Mouse (Mus musculus) T-helper 1 cell (primary cell): ENCODE results near the gene Ntm.

Experiments
- in situ Hi-C: fragments of 300-600 bp; cut with MboI, MseI; formaldehyde crosslinking; loops from one replicate; pipeline ENCODE4 v1.15.1; 2025; ENCODE audit warnings: high pct_unique_total_duplicates

Gene Ntm

DNA sequence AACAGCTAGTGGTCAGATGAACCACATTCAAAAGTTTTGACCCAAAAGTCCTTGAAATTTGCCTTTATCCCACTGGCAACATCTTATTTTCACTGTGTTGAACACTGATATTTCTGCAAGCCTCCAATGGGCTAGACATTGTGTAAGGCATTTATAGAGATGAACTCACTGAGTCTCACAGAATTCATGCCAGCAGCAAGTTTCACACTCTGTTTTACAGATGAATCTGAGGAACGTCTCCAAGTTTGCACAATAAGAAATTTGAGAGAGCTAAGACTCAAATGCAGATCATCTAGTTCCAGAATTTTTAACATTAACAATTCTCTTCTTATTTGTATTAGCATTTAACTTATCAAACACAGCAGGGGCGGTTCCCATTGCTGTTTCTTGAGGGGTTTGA is 203.9 kb downstream of the Ntm start:
- in situ Hi-C loops = no loop called here

DNA sequence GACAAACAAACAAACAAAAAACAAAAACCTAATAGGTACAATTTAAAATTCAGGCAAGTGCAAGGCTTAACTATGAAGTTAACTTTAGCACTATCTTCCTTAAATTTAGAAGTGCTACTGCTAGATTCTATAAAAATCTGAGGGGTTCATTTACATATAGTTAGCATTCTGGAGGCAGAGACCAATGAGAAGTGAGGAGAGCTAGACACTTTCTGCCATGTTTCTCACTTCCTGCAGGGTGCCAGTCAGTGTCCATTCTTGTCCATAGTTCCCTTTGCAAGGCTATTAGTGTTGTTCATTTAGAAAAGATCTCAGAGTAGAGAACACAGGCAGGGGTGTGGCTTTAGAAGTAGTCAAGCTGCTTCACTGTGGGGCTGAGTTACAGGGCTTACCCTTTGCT is 208.6 kb downstream of the Ntm start:
- in situ Hi-C loops = no loop called here

DNA sequence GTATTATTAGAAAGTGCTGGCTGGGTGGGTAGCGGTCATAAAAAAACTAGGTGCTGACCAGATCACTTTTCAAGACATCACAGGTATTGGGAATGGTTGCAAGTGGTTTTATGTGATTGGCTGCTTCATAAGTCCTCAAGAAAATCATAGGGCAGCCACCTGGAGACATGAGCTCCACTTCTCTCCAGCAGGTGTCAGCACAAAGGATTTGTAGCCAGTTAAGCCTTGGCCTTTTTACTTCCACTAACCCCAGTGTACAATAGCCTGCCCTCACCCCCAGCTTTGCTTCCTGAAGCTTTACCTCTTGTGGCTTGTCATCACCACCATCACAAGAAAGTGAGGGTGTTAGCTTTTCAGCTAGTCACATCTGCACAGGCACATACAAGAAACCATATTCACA is 211.5 kb downstream of the Ntm start:
- in situ Hi-C loops = no loop called here

DNA sequence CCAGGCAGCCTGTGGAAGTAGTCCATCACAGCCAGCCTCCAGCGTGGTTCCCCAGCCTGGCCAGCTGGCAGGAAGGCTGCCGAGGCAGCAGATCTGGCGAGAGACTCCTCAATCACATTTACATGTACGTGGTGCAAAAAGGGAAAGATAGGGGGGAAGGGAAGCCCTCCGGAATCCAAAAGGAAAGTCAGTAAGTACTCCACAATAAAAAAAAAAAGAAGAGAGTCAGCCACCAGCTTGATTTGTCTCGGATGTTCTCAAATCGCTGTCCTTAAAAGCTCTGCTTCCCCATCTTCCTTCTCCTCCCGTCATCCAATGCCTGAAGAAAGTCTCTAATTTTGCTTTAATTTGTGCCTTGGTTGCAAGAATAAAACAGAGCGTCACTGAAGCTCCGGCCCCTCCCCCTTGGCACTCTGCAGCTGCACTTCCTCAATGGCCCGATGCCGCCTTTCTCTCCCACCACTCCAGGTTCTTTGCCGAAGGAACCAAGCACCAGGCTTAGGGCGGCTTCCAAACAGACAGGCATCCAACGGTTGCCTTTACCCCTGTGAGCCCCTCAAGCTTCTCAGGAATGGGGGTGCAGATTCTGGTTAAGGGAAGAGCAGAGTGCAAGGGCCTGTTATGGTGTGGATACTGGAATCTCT is 212.4 kb downstream of the Ntm start:
- in situ Hi-C loops = no loop called here

DNA sequence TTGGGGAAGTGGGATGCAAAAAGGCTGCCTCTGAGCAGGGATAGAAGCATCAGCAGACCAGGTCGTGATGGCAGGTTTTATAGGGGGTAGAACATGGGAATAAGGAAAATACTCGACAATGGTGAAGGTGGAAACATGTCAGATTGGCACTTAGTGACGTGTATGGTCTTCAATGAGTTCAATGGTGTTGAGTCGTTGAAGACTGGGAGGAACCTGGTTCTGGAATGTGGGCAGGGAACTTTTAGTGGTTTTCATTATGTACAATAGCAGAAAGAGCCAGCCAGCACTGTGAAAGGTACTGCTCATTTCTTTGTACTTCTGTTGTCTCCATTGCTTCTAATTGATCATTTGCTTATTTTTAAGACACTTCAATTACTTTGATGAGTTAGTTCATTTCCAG is 214.9 kb downstream of the Ntm start:
- in situ Hi-C loops = no loop called here

DNA sequence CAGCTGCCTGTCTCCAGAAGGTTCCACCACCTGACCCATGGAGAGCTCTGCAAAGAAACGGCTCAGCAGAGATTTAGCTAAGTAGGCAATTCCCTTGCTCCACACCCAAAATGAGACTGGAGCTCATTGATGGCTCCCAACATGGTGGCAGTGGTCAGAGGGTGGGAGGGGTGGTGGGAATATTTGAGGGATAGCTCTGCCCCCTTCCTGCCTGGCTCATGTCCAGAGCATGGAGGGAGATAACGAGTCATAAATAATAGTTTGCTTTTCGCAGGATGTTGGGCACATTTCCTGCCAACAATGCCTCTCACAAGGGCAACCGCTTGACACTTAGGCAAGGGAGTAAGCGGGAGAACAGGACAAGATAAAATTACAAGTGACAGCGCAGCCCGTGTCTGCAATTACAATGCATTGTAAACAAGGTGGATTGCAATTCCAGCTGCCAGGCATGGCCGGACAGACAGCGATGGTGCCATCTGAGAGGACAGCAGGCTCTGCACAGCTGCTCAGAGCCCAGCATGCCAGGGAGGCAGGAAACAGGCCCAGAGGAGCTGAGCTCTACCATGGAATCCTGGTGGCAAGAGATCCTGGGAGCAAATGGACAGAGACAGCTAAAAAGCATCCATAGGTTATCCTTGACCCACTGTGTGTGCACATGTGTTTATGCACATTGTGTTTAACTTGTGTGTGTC is 224.0 kb downstream of the Ntm start:
- in situ Hi-C loops = no loop called here

DNA sequence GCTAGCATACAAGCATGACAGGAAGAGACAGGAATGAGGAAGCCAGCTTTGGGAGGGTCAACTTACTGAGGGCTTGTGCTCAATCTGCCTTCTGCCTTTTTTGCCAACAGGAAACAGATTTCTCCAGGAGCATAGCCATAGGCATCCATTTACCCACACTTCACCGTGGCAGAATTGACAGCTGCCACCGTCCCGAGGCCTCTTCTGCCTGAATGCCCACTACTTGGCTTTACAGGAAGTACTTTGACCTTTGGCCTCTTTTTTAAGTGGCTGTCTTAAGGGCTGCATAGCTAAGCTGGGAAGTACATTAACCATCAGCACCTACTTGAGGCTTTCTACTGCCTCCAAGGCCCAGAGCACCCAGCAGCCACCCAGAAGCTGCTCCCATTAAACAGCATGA is 226.9 kb downstream of the Ntm start:
- in situ Hi-C loops = no loop called here

DNA sequence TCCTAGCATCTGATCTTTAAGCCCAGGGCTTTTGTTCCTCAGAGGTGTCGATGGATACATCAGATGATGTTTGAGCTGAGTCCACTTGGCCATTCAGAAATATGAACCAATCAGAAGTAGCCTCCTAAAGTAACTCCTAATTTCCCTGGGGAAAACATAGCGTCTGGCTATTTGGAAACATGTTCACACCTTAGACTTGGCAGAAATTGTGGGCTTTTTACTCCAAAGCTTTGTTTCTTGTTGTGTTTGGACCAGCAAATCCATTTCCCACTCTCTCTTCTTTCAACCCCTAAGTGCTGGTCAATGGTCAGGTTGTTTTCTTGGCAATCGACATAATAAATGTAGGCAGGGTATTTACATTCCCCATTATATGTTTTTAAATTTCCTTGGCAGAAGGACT is 230.0 kb downstream of the Ntm start:
- in situ Hi-C loops = no loop called here

DNA sequence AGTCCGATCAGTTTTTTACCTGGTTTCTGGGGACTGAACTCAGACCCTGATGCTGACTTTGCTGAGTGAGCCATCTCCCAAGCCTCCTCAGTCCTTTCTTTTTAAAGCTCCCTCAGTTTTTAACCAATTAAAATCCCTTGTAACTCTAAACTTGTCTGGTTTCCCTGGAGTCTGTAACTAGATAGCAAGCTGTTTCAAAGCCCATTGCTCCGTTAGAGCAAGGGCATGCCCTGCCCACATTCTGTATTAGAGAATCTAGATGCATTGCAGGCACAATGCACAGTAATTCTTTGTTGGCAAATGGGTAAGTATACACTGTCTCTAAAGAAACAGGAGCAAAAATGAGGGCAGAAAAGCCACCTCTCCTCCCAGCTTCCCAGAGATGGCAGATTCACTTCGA is 231.3 kb downstream of the Ntm start:
- in situ Hi-C loops = no loop called here

DNA sequence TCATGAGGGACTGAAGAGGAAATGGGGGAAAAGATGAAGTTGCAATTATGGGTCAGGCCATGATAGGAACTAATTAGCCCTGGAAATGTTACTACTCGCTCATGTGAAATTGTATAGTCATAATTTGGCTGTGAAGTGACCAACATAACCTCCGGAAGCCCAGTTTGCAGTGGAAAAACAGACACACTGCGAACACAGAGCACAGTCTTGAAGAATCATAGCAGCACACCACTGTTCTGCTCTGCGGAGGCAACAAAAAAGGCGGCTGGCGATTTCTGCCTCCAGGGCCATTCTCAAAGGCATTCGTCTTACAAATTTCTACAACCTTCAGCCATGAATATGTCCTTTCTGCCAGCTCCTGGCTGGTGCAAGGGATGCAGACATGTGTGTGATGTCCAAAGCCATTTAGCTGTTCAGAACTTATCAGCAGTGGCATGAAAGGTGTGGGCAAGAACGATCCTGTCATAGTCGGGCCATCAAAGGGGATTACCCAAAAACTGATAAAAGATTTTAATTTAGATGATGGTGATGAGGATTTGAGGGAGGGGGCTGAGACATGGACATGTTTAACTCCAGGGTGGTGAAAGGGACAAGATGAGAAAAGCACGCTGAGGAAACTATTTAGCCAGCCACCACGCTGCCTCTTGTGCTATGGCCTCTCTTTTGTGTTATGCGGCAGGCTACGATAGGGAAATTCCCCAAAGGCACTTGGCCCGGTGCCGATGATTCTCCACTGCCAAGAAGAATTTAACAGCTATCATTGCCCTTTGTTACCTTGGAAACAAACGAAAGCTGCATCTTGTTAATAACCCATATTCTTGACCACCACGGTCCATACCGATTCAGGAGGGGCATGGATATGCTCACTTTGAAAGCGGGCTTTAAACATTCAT is 235.2 kb downstream of the Ntm start:
- in situ Hi-C loops = no loop called here

DNA sequence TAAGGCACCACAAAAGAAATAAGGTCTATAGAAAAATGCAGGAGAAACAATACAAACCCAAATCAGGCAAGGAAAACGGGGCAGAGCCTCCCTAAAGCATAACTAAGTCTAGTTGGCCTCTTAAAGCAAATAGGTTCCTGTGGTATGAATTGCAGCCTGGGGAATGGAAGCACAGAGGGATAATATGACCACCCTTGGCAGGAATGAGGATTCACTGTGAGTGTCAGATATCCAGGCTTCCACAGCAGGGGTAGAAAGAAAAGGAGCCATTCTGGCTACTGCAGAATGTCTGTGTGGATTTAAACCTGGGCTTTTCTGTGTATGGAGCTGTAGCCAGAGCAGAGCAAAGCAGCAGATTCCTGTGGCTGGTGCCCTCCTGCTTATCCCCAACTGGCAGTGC is 241.5 kb downstream of the Ntm start:
- in situ Hi-C loops = no loop called here

DNA sequence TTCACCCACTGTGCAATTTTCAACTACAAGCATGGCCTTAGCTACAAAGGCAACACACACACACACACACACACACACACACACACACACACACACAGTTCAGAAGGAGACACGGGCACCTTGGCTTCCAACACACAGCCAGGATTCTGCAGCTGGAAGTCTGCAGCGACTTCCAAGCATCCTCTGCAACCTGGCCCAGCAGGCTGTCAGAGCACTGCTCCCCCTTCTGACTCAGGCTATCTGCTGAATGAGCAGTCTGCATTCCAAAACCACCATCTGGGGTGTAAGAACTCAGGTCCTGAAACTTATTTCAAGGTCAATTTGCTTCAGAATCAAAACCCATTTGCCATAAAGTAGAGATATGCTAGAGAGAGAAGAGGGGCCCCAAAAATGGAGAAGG is 246.1 kb downstream of the Ntm start:
- in situ Hi-C loops = no loop called here

DNA sequence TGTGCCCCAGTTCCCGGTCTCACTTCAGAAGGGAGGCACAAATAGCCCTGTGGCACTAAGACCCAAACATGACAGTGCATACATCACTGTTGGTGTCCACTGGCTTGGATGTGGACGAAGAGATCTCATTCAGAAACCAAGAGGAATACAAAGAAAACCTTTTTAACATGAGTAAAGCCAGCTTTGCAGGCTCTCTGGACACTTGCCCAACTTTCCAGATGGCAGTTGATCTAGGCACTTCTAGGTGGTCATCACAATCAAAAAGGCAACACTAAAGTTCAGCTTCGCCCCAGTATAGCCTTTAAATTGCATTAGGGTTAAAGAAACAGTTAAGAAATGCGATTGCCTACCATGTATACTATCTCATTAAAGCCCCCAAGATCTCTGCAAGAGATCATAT is 264.7 kb downstream of the Ntm start:
- in situ Hi-C loops = no loop called here

DNA sequence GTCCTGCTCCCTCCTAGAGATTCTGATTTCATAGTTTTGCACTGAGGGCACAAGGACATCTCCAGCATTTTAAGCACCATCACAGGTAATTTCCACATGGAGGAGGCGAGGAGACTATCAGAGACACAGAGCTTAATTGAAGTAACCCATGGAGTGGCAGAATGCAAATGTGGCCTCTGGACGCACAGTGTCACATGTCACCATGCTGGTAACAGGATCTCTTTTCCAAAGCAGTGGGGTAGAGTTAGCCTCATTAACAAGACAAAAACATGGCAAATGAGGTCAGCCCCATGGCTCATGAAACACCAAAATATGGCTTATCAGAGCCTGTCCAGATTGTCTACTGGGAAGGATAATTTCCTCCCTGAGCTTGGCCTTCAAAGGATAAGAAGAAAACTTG is 268.8 kb downstream of the Ntm start:
- in situ Hi-C loops = no loop called here

DNA sequence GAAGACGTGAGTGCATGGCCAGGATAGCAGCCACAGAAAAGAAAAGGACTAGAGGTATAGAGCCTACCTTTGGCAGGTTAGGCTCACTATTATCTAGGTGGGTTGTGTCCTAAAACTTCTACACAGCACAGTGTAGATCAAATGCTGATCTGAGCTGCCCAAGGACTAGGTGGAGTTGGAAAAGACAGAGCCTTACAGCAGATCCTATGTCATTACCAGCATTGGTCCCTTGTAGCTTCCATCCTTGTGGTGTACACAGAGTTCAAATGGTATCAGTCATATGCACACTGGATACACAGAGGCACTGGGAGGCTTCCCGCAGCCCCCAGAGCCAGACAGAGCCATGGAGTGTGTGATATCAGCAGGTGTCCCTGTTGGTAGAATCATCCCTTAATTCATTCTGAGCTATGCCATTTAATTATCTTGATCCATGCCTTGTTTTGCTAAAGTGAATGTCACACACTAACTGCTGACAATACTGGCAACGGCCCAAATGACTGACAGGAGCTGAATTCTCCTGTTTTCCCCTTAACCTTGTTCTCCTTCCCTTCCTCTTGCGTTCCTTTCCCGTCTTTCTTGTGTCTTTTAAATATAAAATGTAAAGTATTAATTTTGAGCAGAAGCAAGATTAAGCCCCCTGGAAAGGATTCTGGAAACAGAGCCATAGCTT is 271.6 kb downstream of the Ntm start:
- in situ Hi-C loops = no loop called here

DNA sequence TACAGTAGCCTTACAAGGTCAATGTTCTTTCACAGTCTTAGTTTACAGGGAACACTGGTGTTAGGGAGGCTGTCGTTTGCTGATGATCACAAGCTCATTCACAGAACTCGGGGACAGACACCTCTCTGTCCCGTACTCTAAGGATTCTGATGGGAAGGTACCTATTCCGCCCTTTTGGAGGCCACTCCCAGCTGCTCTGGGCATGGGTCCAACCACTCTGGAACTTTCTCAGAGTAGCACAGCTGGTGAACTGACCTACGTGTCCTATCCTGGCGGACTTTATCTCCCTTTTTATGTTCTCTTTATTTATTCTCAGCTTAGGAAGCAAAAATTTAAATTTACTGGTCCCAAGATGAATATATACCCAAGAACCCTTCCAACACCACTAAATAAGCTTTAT is 280.7 kb downstream of the Ntm start:
- in situ Hi-C loops = no loop called here

DNA sequence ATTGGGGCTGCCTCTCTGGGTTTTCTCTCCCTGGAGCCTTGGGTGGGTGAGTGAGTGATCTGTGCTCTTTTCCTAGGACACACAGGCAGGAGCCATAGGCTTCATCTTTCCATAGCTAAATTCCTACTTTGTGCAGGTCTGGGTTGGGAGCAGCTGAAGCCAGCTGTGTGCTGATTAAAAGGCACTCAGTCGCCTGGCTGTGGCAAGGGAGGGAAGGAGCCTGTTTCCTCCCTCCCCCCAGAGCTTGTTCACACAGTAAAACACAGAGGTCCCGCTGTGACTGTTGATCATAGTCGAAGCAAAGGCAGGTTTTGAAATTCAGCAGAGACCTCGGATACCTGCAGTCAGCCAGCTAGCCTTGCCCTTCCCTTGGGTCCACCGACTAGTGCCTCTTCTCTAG is 282.3 kb downstream of the Ntm start:
- in situ Hi-C loops = no loop called here

DNA sequence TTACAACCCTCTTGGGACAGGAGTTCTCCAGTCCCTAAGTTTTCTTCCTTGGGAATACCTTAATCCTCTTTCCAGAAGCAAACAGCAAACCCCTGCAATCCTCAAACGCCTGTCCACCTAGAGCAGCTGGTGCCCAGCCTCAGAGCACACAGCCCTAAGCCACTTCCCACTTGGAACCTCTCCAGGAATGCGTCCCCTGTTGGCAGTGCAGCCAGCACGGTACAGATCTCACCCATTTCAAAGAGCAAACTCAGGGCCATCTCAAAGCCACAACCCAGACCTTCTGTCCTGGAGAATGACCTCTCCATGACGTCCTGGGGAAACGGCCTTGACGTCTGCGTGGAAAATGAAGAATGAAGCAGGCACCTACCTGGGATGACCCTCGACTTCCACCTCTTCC is 289.0 kb downstream of the Ntm start:
- in situ Hi-C loops = loop anchor here (25.0 kb wide), 2 partner anchors 1263 to 1438 kb away; partner anchors contain the start of gene Adamts8

DNA sequence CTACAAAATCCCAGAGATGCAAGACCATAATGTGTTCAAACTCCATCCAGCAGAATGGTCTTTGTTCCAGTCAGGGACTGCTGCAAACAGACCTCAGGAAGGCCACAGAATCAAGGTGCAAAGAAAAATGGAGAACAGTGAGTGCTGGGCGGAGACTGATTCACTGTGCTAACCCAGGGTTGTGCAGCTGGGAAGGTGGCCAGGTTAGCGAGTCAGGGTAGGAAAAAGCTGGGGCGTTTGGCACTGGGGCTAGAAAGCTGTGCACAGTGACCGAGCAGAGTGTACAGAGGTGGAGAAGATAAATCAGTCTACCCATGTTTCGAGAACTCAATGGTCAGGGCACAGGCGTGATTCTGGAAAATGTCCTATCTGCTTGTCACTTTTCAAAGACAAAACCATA is 291.1 kb downstream of the Ntm start:
- in situ Hi-C loops = loop anchor here (25.0 kb wide), 2 partner anchors 1265 to 1440 kb away; partner anchors contain the start of gene Adamts8

DNA sequence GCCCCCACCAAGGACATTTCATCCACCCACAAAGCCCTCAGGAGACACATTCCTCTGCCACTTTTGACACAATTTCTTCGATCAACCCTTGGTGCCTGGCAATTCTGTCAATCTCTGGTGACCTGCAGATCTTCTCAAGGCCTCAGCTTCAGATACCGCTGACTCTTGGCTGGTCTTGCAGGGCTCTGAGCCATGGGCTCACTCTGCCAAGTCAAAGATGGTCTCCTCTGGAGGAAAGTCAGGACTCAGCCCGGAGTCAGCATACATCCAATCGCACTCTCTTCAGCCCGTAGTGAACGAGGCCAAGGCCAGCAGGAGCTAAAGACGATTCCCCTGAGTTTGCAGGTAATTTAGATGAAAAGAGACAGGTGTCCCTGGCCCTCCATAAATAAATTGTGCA is 299.7 kb downstream of the Ntm start:
- in situ Hi-C loops = loop anchor here (5.0 to 25.0 kb wide), 3 partner anchors 764 to 1449 kb away; partner anchors contain the start of genes Adamts8 and Snx19

DNA sequence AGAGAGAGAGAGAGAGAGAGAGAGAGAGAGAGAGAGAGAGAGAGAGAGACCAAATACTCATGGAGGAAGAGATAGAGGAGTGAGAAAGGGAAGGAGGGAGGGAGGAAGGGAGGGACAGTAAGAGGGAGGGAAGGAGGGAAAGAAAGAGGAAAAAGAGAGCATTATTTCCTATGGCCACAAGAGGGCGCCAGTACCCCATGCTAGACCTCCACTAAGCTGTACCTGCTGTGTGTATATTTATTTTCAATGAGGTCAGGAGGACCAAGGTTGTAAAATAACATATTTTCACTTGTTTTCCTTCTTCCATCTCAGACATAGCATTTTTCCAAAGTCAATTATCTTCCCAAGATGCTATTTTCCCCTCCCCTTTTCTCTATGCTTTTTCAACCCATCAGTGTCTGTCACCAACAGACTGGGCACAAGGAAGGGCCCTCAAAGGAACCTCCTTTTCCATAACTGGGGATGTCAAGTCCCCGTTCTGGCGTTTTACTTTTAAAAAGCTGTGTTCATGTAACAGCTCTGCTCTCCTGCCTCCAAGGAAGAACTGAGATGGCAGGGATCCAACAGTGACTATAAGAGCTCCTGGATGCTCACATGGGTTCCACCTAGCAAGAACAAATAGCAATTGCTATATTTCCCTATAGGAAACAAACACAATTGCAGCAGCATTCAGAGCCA is 301.3 kb downstream of the Ntm start:
- in situ Hi-C loops = loop anchor here (5.0 to 25.0 kb wide), 3 partner anchors 766 to 1451 kb away; partner anchors contain the start of genes Adamts8 and Snx19
